Mouse (Mus musculus) T-helper 2 cell (primary cell): Measurements from ENCODE around the gene Zbtb7a.

Source experiments
- in situ Hi-C: fragments of 300-600 bp; cut with MboI, MseI; formaldehyde crosslinking; loops from one replicate; pipeline ENCODE4 v1.15.1; 2025; ENCODE audit warnings: high pct_unique_total_duplicates

Gene Zbtb7a

GRCm38 (mm10) chr10:81134966-81135681 lies at the start of gene Zbtb7a:
TSS of gene Zbtb7a (plus strand) at chr10:81135220.
- in situ Hi-C loops, result loop anchor here (5.0 kb wide), 1 partner anchor 42 kb away; the partner anchor contains the start of gene Eef2

- in situ Hi-C loops, result loop anchor here (10.0 kb wide), 1 partner anchor 62 kb away; the partner anchor contains the start of gene Diras1
These were observed 48.0 kb upstream of the Zbtb7a start for GRCm38 (mm10) chr10:81087021-81087420.

- in situ Hi-C loops, result loop anchor here (10.0 kb wide), 1 partner anchor 64 kb away; the partner anchor contains the start of gene Diras1
These were observed 45.8 kb upstream of the Zbtb7a start for GRCm38 (mm10) chr10:81089216-81089615.

GRCm38 (mm10) chr10:81090621-81091020 lies 44.4 kb upstream of the Zbtb7a start:
- in situ Hi-C loops, result no loop called here

- in situ Hi-C loops, result no loop called here
These were observed 42.4 kb upstream of the Zbtb7a start for GRCm38 (mm10) chr10:81092465-81093250.

GRCm38 (mm10) chr10:81094931-81095678 lies 39.9 kb upstream of the Zbtb7a start:
- in situ Hi-C loops, result no loop called here

DNA sequence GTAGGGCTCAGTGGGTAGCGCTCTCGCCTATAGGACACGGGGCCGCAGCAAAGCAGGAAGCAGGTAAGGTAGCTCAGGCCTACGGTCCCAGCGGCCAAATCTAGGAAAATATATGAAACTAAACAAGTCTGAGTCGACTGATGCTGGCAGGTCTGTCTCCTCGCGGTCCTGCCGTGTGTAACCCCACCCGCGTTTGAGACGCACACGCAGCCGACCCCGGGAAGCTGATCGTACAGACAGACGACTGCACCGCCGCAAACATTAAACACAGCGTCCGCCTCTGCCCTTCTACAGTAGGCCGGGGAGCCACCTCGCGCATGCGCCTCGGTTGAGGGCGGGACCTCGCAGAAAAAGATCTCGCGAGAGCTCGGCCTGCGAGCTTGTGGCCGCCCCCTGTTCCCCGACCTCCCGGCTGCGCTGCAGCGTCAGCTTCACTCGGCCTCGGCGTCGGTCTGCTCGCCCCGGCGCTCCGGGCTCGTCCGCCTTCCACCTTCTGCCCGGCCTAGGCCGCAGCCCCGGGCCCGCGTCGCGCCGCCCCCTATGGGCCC lies 29.4 kb upstream of the Zbtb7a start, which contains the start of gene Map2k2:
TSS of gene Map2k2 (plus strand) at position 351 of the 548 bp plus-strand sequence.
- in situ Hi-C loops, result loop anchor here (5.0 kb wide), 1 partner anchor 57 kb away; no protein-coding TSS in a partner anchor

GRCm38 (mm10) chr10:81106113-81106721 lies 28.8 kb upstream of the Zbtb7a start:
- in situ Hi-C loops, result loop anchor here (5.0 kb wide), 1 partner anchor 56 kb away; no protein-coding TSS in a partner anchor

DNA sequence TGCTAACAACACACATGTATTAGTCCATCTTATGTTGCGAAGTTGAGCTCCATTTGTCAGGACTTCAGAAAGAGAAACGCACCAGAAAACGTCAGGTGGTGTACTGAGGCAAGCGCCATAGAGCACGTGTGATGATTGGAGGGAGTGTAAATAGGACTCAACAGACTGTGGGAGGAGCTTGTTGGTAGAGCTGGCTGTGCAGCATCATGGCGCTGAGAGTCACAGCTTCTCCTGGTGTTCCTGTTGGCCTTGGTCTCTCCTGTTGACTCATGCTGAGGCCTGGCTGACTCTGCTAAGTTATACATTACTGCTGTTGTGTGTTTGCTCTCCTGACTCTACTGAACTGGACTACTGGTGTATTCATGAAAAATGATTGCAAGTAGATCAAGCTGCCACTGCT lies 22.1 kb upstream of the Zbtb7a start:
- in situ Hi-C loops, result no loop called here

DNA sequence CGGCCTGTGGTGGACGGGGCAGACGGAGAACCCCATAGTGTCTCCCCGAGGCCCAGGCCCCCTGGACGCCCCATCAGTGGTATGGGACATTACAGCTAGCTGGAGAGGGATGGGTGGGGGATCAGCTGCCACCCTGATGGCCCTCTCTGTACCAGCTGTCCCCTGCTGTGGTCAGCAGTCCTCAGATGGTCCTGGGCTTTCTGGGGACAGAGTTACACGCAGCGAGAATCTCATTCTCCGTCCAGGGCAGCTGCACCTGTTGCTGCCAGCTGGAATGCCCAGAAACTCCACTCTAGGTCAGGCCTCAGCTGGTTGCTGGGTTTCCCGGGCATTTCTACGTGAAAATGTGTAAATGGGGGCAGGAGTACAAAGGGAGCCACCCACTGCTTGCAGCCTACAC lies 15.4 kb upstream of the Zbtb7a start:
- in situ Hi-C loops, result no loop called here

DNA sequence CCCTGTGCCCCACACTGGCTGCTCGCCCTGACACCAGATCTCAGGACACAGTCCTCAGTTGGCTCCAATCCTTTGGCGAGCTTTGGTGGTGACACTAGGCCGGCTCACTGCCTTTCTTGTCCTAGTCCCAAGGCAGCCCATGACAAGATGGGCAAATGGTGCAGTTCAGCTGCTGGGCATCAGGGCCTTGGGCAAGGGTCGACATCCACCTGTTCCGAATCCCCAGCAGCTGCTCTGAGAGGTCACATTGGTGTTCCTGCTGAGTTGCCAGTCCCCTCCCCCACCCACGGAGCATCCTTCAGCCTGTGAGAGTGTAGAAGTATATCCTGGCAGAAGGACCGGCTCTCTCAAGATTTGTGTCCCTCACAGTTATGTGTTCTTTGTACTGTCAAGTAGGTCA lies 14.4 kb upstream of the Zbtb7a start:
- in situ Hi-C loops, result no loop called here

DNA sequence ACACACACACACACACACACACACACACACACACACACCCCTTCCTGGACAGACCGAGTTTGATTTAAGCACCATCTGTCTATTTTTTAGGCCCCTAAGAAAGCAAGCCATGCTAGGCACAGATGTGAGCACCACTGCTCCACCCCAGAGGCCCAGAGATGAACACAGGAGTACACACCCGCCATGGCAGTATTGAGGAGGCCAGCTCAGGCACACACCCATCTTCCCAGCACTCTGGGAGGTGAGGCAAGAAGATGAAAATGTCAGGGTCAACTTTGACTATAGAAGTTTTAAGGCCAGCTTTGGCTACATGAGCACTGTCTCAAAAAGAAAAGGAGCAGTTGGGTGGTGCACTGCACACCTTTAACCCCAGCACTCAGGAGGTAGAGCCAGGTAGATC lies 12.1 kb upstream of the Zbtb7a start:
- in situ Hi-C loops, result no loop called here

DNA sequence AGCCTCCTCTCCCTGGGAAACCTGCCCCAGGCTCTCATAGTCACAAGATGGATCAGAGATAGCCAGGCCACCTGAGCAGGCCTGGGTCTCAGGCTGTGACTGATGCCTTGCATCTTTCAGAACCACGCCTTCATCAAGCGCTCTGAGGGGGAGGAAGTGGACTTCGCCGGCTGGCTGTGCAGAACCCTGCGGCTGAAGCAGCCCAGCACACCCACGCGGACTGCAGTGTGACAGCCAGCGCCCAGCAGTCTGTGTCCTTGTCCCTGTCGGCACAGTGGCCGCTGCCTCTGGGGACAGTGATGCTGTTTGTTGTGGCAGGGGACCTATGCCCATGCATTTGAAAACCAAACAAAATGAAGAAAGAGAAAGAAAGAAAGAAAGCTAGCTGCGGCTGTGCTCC lies 11.5 kb upstream of the Zbtb7a start:
- in situ Hi-C loops, result no loop called here

DNA sequence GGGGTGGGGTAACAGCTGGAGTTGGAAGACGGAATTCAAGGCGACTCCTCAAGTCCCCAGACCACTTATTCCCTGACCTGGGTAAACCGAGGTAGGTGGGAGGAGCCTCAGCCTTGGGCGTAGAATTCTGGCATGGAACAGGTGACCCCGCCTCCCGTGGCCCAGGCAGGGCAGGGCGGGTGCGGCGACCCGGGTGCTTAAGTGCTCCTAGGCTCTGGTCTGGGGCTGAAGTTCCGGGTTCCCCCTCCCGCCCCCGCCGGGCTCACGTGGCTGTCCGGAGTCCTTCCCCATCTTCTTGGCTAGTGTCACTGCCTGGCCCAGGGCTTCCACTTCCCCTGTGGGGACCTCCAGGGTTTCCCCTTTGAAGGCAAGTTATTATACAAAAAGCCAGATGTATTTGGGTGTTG lies 836 bp upstream of the Zbtb7a start:
- in situ Hi-C loops, result no loop called here

DNA sequence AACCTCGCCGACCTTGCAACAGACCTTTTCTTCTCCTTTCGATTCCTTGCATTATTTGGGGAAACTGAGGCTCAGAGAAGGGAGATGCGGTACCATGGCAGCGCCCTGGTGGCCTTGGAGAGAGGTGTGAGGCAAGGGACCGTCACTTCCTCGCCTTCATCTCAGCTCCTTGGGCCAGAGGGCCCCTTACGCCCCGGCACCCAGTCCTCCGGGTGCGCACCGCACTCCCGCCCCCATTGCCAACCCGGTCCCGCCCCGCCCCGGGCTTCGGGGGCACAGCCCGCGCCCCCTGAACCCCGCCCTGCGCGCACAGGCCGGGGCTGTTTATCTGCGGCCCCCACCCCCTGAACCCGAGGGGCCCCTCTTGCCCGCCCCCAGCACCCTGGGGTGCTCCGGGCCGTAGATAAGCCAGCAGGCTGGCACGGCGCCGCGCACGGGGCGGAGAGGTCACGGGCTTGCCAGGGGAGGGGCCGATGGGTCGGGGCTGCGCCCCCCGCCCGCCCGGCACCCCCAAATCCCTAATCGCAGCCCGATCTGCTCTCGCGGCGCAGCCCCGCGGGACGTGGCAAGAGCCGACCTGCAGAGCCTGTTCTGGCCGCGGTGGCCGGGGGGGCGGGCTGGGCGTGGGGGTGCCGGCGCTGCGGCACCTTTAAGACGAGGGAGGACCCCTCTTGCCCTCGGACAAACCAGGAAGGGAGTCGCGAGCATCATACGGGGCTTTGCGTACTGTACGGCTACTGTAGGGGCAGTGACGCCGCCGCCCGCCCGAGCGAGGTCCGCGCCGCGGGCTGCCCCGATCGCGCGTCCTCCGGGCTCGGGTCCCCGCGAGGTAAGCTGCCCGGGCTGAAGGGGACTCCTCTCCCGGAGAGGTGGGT lies 1.0 kb downstream of the Zbtb7a start:
- in situ Hi-C loops, result loop anchor here (5.0 kb wide), 1 partner anchor 41 kb away; the partner anchor contains the start of gene Eef2

GRCm38 (mm10) chr10:81136706-81137231 lies 1.7 kb downstream of the Zbtb7a start:
- in situ Hi-C loops, result loop anchor here (5.0 kb wide), 1 partner anchor 41 kb away; the partner anchor contains the start of gene Eef2

DNA sequence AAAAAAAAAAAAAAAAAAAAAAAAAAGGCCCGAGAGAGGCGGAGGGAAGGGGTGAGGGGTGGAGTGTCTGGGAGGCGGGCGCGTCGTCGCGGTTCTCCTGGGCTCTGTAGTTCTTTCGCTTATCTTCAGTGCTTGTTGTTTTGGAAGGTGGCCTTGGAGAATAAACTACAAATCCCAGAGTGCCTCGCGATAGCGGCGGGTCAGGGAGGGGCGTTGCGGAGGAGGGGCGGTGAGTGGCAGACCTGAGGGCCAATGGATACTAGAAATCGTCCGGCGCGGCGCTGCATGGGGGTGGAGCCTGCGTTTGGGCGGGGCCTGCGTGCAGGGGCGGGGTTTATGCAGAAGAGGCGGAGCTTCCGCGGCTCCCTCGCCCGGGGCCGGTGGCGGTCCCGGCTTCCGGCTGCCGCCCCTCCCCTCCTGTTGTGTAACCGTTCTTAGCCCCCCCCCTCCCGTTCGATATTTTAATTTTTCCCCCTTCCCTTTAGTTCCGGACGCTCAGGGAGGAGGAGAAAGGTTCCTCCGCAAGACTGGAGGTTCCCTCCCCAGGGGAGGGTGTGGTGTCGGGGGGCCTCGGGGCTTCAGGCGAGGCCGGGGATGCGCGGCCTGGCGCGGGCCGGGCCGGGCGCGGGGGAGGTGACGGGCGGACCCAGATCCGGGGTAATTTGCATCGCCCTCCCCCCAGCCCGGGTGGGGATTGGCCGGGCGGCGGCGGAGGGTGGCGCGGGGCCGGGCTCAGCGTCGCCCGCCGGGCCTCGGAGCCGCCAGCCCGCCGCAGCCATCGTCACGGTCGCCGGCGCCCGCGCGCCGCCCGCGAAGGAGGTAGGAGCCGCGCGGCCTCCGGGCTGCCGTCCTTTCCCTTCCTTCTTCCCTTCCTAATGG lies 2.5 kb downstream of the Zbtb7a start:
- in situ Hi-C loops, result loop anchor here (5.0 kb wide), 1 partner anchor 40 kb away; the partner anchor contains the start of gene Eef2

GRCm38 (mm10) chr10:81138131-81138782 lies 3.2 kb downstream of the Zbtb7a start:
- in situ Hi-C loops, result loop anchor here (5.0 kb wide), 1 partner anchor 39 kb away; the partner anchor contains the start of gene Eef2
